8 mouse cellular contexts compared by ENCODE assay signal in genomic region chr19:25383386-25384146, GRCm38 (mm10).
DNase-seq lines count a peak whose midpoint lies in the region; ATAC-seq and TF ChIP-seq lines count a peak whose summit lies in the region.

No protein-coding gene starts in this region.

- peak; percentile 66 for DNase-seq in forebrain, embryonic 10.5 days (ENCODE audit: extremely low spot score, low spot score)
- DNase-seq in embryo, embryonic 11 days, result peak; percentile 85
- peak; percentile 50 for DNase-seq in hindbrain, postnatal 0 days (ENCODE audit: low spot score)
- DNase-seq in midbrain, embryonic 11.5 days (ENCODE audit: low spot score, missing footprints), result peak; percentile 94
- DNase-seq in spleen, adult 12 weeks (ENCODE audit: low spot score), result no peak
- no peak for DNase-seq in thymus, postnatal 25 days
- DNase-seq in left cerebral cortex, postnatal 14 days (ENCODE audit: low spot score in 2 of 2), result no peak

- no peaks in the 10 kb centered on the region for H3K27me3 ChIP-seq in forebrain, embryonic 10.5 days (ENCODE audit: poor library complexity, severe bottlenecking)
- H3K27me3 ChIP-seq in forebrain, embryonic 16.5 days (replicated peaks; ENCODE audit: control insufficient read depth, insufficient read depth, low read length), result no peaks in the 10 kb centered on the region; the same call in 1 of the 2 replicates
- no peaks in the 10 kb centered on the region for H3K27me3 ChIP-seq in hindbrain, postnatal 0 days (ENCODE audit: insufficient read depth, low read length)
- H3K27me3 ChIP-seq in midbrain, embryonic 11.5 days (ENCODE audit: control insufficient read depth, insufficient read depth, low read length), result no peaks in the 10 kb centered on the region

- no peaks in the 10 kb centered on the region for H3K9me3 ChIP-seq in forebrain, embryonic 10.5 days
- no peaks in the 10 kb centered on the region for H3K9me3 ChIP-seq in forebrain, embryonic 16.5 days (ENCODE audit: control insufficient read depth, low read length)
- no peaks in the 10 kb centered on the region for H3K9me3 ChIP-seq in hindbrain, postnatal 0 days (ENCODE audit: low read length)
- no peaks in the 10 kb centered on the region for H3K9me3 ChIP-seq in midbrain, embryonic 11.5 days (ENCODE audit: control insufficient read depth, low read length)

- TF ChIP-seq CTCF in hindbrain, postnatal 0 days (IDR thresholded peaks at IDR 0.05; ENCODE audit: low read depth), result no peak

- ATAC-seq in forebrain, embryonic 16.5 days, result no peak
- ATAC-seq in hindbrain, postnatal 0 days, result peak; percentile 29; the same call in 1 of the 2 replicates
- peak; percentile 77 for ATAC-seq in midbrain, embryonic 11.5 days (ENCODE audit: low FRiP score)

- H3K4me1 ChIP-seq in forebrain, embryonic 10.5 days, result peaks cover 27% of the 10 kb centered on the region
- H3K4me1 ChIP-seq in forebrain, embryonic 16.5 days (replicated peaks; ENCODE audit: control insufficient read depth, insufficient read depth, low read length), result peaks cover 6% of the 10 kb centered on the region; the same call in 1 of the 2 replicates
- H3K4me1 ChIP-seq in hindbrain, postnatal 0 days (ENCODE audit: insufficient read depth, low read length), result peaks cover 4% of the 10 kb centered on the region; the same call in 1 of the 2 replicates
- H3K4me1 ChIP-seq in midbrain, embryonic 11.5 days (ENCODE audit: control insufficient read depth, insufficient read depth, low read length), result peaks cover 22% of the 10 kb centered on the region

- H3K27ac ChIP-seq in forebrain, embryonic 10.5 days, result peak overlapping the region; percentile 72
- H3K27ac ChIP-seq in forebrain, embryonic 16.5 days (ENCODE audit: low read length), result no peak overlapping the region
- 0 out of 2 replicates have a peak overlapping the region, but pooled peaks have one; percentile 36 for H3K27ac ChIP-seq in hindbrain, postnatal 0 days
- H3K27ac ChIP-seq in midbrain, embryonic 11.5 days (ENCODE audit: low read depth, low read length), result peak overlapping the region; percentile 74

- intact Hi-C loops in left cerebral cortex, postnatal 14 days (cut with DNase I), result no loop called here

- H3K4me2 ChIP-seq in forebrain, embryonic 16.5 days (ENCODE audit: low read length), result no peak overlapping the region
- H3K4me2 ChIP-seq in hindbrain, postnatal 0 days (ENCODE audit: low read depth, low read length), result no peak overlapping the region
- peak overlapping the region; percentile 27; the same call in 1 of the 2 replicates for H3K4me2 ChIP-seq in midbrain, embryonic 11.5 days

- H3K4me3 ChIP-seq in forebrain, embryonic 10.5 days, result 0 out of 2 replicates have a peak overlapping the region, but pooled peaks have one; percentile 16
- no peak overlapping the region for H3K4me3 ChIP-seq in forebrain, embryonic 16.5 days (replicated peaks; ENCODE audit: low read length)
- H3K4me3 ChIP-seq in hindbrain, postnatal 0 days (ENCODE audit: low read length), result no peak overlapping the region
- H3K4me3 ChIP-seq in midbrain, embryonic 11.5 days (ENCODE audit: low read depth, low read length), result no peak overlapping the region

- peaks cover 17% of the 10 kb centered on the region for H3K36me3 ChIP-seq in forebrain, embryonic 10.5 days (replicated peaks)
- no peaks in the 10 kb centered on the region for H3K36me3 ChIP-seq in forebrain, embryonic 16.5 days (ENCODE audit: control insufficient read depth, insufficient read depth)
- no peaks in the 10 kb centered on the region for H3K36me3 ChIP-seq in hindbrain, postnatal 0 days (ENCODE audit: insufficient read depth, low read length)
- H3K36me3 ChIP-seq in midbrain, embryonic 11.5 days (ENCODE audit: control insufficient read depth, insufficient read depth, low read length), result no peaks in the 10 kb centered on the region

- H3K9ac ChIP-seq in forebrain, embryonic 16.5 days (replicated peaks; ENCODE audit: low read depth, low read length), result no peak overlapping the region
- H3K9ac ChIP-seq in hindbrain, postnatal 0 days (replicated peaks; ENCODE audit: low read length), result no peak overlapping the region
- peak overlapping the region; percentile 31 for H3K9ac ChIP-seq in midbrain, embryonic 11.5 days (ENCODE audit: low read length)

- 18% methylated on average over 12 of the region's 12 CpGs for WGBS in forebrain, embryonic 10.5 days
- WGBS in forebrain, embryonic 16.5 days, result 15% methylated on average over 12 of the region's 12 CpGs
- 16% methylated on average over 12 of the region's 12 CpGs for WGBS in hindbrain, postnatal 0 days
- 7% methylated on average over 12 of the region's 12 CpGs for WGBS in midbrain, embryonic 11.5 days

Comparison
In these comparisons a context has a peak if more than half of its experiments do, and no peak if none do; other contexts are left out.
1. DNase-seq: peak in forebrain, embryonic 10.5 days (single experiment), embryo, embryonic 11 days (single experiment), hindbrain, postnatal 0 days (single experiment) and midbrain, embryonic 11.5 days (single experiment); none in spleen, adult 12 weeks (single experiment), thymus, postnatal 25 days (single experiment) and left cerebral cortex, postnatal 14 days (0 of 2).